Mouse (Mus musculus): ENCODE data around the gene Psmb3. TPM values are rescaled to one million over a fixed set of nuclear protein-coding genes. Genes with fewer than 3 reads are reported as not detected.

Psmb3 gene
- polyA plus RNA-seq, 1 experiment from 2014 or later, result 421 TPM

- H3K9ac ChIP-seq, result no peak overlapping the region
- H3K4me1 ChIP-seq, result peaks cover 18% of the 10 kb centered on the region
- no peaks in the 10 kb centered on the region for H3K36me3 ChIP-seq (replicated peaks)
- no peaks in the 10 kb centered on the region for H3K9me3 ChIP-seq
- H3K27ac ChIP-seq, result no peak overlapping the region
- H3K4me2 ChIP-seq, result no peak overlapping the region
- no peak for ATAC-seq (replicated peaks)
- no peak overlapping the region for H3K4me3 ChIP-seq
- H3K27me3 ChIP-seq (replicated peaks), result no peaks in the 10 kb centered on the region
- 70% methylated on average over 4 of the region's 4 CpGs for WGBS
Measured at GRCm38 (mm10) chr11:97737600-97737999, 34.4 kb downstream of the Psmb3 start.

- H3K4me1 ChIP-seq, result peaks cover 29% of the 10 kb centered on the region
- no peak overlapping the region for H3K4me2 ChIP-seq
- H3K9me3 ChIP-seq, result no peaks in the 10 kb centered on the region
- no peaks in the 10 kb centered on the region for H3K27me3 ChIP-seq (replicated peaks)
- no peak overlapping the region for H3K4me3 ChIP-seq
- H3K36me3 ChIP-seq (replicated peaks), result no peaks in the 10 kb centered on the region
- ATAC-seq (replicated peaks), result no peak
- 70% methylated on average over 6 of the region's 6 CpGs for WGBS
- no peak overlapping the region for H3K27ac ChIP-seq
- H3K9ac ChIP-seq, result no peak overlapping the region
Measured at GRCm38 (mm10) chr11:97738703-97739102, 35.5 kb downstream of the Psmb3 start.

- 96% methylated on average over 3 of the region's 3 CpGs for WGBS
Measured at GRCm38 (mm10) chr11:97739155-97739554, 36.0 kb downstream of the Psmb3 start.

GRCm38 (mm10) chr11:97740190-97740589 lies 37.0 kb downstream of the Psmb3 start:
- Histone ChIP-seq H3K9ac (no peak overlapping the region), H3K36me3 (replicated peaks) (no peaks in the 10 kb centered on the region), H3K4me3 (no peak overlapping the region), H3K27ac (no peak overlapping the region), H3K4me2 (no peak overlapping the region), H3K27me3 (replicated peaks) (no peaks in the 10 kb centered on the region), H3K9me3 (no peaks in the 10 kb centered on the region), H3K4me1 (peaks cover 30% of the 10 kb centered on the region)
- WGBS, result 32% methylated on average over 7 of the region's 7 CpGs
- no peak for ATAC-seq (replicated peaks)

More at GRCm38 (mm10) chr11:97739155-97739554, 36.0 kb downstream of the Psmb3 start:
- Histone ChIP-seq H3K9ac (no peak overlapping the region), H3K4me2 (no peak overlapping the region), H3K27me3 (replicated peaks) (no peaks in the 10 kb centered on the region), H3K9me3 (no peaks in the 10 kb centered on the region), H3K4me3 (no peak overlapping the region), H3K27ac (no peak overlapping the region), H3K36me3 (replicated peaks) (no peaks in the 10 kb centered on the region), H3K4me1 (peaks cover 30% of the 10 kb centered on the region)
- ATAC-seq (replicated peaks), result no peak

- no peak overlapping the region for H3K9ac ChIP-seq
- H3K27me3 ChIP-seq (replicated peaks), result no peaks in the 10 kb centered on the region
- H3K4me1 ChIP-seq, result peaks cover 30% of the 10 kb centered on the region
- H3K9me3 ChIP-seq, result no peaks in the 10 kb centered on the region
- no peak for ATAC-seq (replicated peaks)
- H3K4me3 ChIP-seq, result 0 out of 2 replicates have a peak overlapping the region, but pooled peaks have one; percentile 89
- 92% methylated on average over 5 of the region's 5 CpGs for WGBS
- no peak overlapping the region; the same call in 1 of the 2 replicates for H3K4me2 ChIP-seq
- H3K27ac ChIP-seq, result no peak overlapping the region
- no peaks in the 10 kb centered on the region; the same call in 1 of the 2 replicates for H3K36me3 ChIP-seq (replicated peaks)
Measured at GRCm38 (mm10) chr11:97742157-97742556, 39.0 kb downstream of the Psmb3 start.

GRCm38 (mm10) chr11:97742591-97742990 lies 39.4 kb downstream of the Psmb3 start:
- H3K9me3 ChIP-seq, result no peaks in the 10 kb centered on the region
- H3K4me1 ChIP-seq, result peaks cover 30% of the 10 kb centered on the region
- H3K9ac ChIP-seq, result peak overlapping the region; percentile 78; the same call in 1 of the 2 replicates
- WGBS, result 70% methylated on average over 9 of the region's 9 CpGs
- peaks cover 2% of the 10 kb centered on the region; the same call in 1 of the 2 replicates for H3K36me3 ChIP-seq (replicated peaks)
- ATAC-seq (replicated peaks), result no peak
- no peaks in the 10 kb centered on the region for H3K27me3 ChIP-seq (replicated peaks)
- peak overlapping the region; percentile 89 for H3K4me3 ChIP-seq
- no peak overlapping the region for H3K27ac ChIP-seq
- peak overlapping the region; percentile 63 for H3K4me2 ChIP-seq

- Histone ChIP-seq H3K4me2 (peak overlapping the region; percentile 63), H3K36me3 (replicated peaks) (peaks cover 10% of the 10 kb centered on the region; the same call in 1 of the 2 replicates), H3K27me3 (replicated peaks) (no peaks in the 10 kb centered on the region), H3K27ac (peak overlapping the region; percentile 100; the same call in 1 of the 2 replicates), H3K4me1 (peaks cover 30% of the 10 kb centered on the region), H3K9ac (peak overlapping the region; percentile 78), H3K4me3 (peak overlapping the region; percentile 89), H3K9me3 (no peaks in the 10 kb centered on the region)
- WGBS, result 36% methylated on average over 9 of the region's 9 CpGs
- no peak for ATAC-seq (replicated peaks)
Measured at GRCm38 (mm10) chr11:97743423-97743822, 40.2 kb downstream of the Psmb3 start.

GRCm38 (mm10) chr11:97744063-97744717 lies 41.0 kb downstream of the Psmb3 start, which contains the start of gene Pip4k2b:
Gene Pip4k2b, minus strand, starts transcription at chr11:97744704.
- Histone ChIP-seq H3K27ac (peak within 1 kb of the TSS; percentile 100), H3K36me3 (replicated peaks) (peaks cover 15% of the 10 kb centered on the region; the same call in 1 of the 2 replicates), H3K9me3 (no peaks in the 10 kb centered on the region), H3K27me3 (replicated peaks) (no peaks in the 10 kb centered on the region), H3K9ac (peak within 1 kb of the TSS; percentile 97), H3K4me3 (peak within 1 kb of the TSS; percentile 89), H3K4me2 (peak within 1 kb of the TSS; percentile 63), H3K4me1 (peaks cover 30% of the 10 kb centered on the region)
- under 1% methylated on average over 60 of the region's 63 CpGs for WGBS
- ATAC-seq (replicated peaks), result peak; percentile 51

GRCm38 (mm10) chr11:97744718-97745330 lies 41.6 kb downstream of the Psmb3 start:
- no peaks in the 10 kb centered on the region for H3K27me3 ChIP-seq (replicated peaks)
- peak overlapping the region; percentile 89 for H3K4me3 ChIP-seq
- H3K36me3 ChIP-seq (replicated peaks), result peaks cover 21% of the 10 kb centered on the region; the same call in 1 of the 2 replicates
- H3K27ac ChIP-seq, result peak overlapping the region; percentile 100
- 0% methylated on average over 40 of the region's 57 CpGs for WGBS
- no peaks in the 10 kb centered on the region for H3K9me3 ChIP-seq
- peak overlapping the region; percentile 63 for H3K4me2 ChIP-seq
- ATAC-seq (replicated peaks), result peak; percentile 96
- H3K4me1 ChIP-seq, result peaks cover 30% of the 10 kb centered on the region
- peak overlapping the region; percentile 97 for H3K9ac ChIP-seq

- peak overlapping the region; percentile 63 for H3K4me2 ChIP-seq
- H3K9ac ChIP-seq, result no peak overlapping the region; the same call in 1 of the 2 replicates
- H3K27me3 ChIP-seq (replicated peaks), result no peaks in the 10 kb centered on the region
- WGBS, result 10% methylated on average over 13 of the region's 13 CpGs
- H3K9me3 ChIP-seq, result no peaks in the 10 kb centered on the region
- peak overlapping the region; percentile 100 for H3K27ac ChIP-seq
- peaks cover 25% of the 10 kb centered on the region; the same call in 1 of the 2 replicates for H3K36me3 ChIP-seq (replicated peaks)
- peak overlapping the region; percentile 89 for H3K4me3 ChIP-seq
- peaks cover 27% of the 10 kb centered on the region for H3K4me1 ChIP-seq
- peak; percentile 24; the same call in 1 of the 2 replicates for ATAC-seq (replicated peaks)
Measured at GRCm38 (mm10) chr11:97745331-97745721, 42.1 kb downstream of the Psmb3 start.

- peaks cover 42% of the 10 kb centered on the region for H3K36me3 ChIP-seq (replicated peaks)
- WGBS, result 92% methylated on average over 8 of the region's 8 CpGs
- H3K27ac ChIP-seq, result no peak overlapping the region
- no peak overlapping the region for H3K9ac ChIP-seq
- H3K4me2 ChIP-seq, result no peak overlapping the region
- H3K27me3 ChIP-seq (replicated peaks), result no peaks in the 10 kb centered on the region
- no peak overlapping the region for H3K4me3 ChIP-seq
- no peaks in the 10 kb centered on the region for H3K9me3 ChIP-seq
- no peak for ATAC-seq (replicated peaks)
- H3K4me1 ChIP-seq, result peaks cover 10% of the 10 kb centered on the region
Measured at GRCm38 (mm10) chr11:97747773-97748172, 44.6 kb downstream of the Psmb3 start.

- no peaks in the 10 kb centered on the region for H3K9me3 ChIP-seq
- peaks cover 3% of the 10 kb centered on the region for H3K4me1 ChIP-seq
- peaks cover 49% of the 10 kb centered on the region for H3K36me3 ChIP-seq (replicated peaks)
- H3K9ac ChIP-seq, result no peak overlapping the region
- no peaks in the 10 kb centered on the region for H3K27me3 ChIP-seq (replicated peaks)
- no peak overlapping the region for H3K4me2 ChIP-seq
- no peak for ATAC-seq (replicated peaks)
- H3K4me3 ChIP-seq, result no peak overlapping the region
- WGBS, result 94% methylated on average over 5 of the region's 5 CpGs
- H3K27ac ChIP-seq, result no peak overlapping the region
Measured at GRCm38 (mm10) chr11:97748496-97748895, 45.3 kb downstream of the Psmb3 start.

Measured in midbrain, embryonic 15.5 days (tissue).